Mouse (Mus musculus) spleen, adult 12 weeks (tissue): ENCODE measurements around the gene Vmn2r88.
"Not testable (repeated sequence)": the region's sequence is repeated elsewhere in the genome, so short reads cannot be mapped to it uniquely, and the experiment has no call there.

Experiments
- DNase-seq: peaks from one replicate; pipeline ENCODE4 v3.0.0; 2022; ENCODE audit warnings: low spot score

Gene Vmn2r88

DNA sequence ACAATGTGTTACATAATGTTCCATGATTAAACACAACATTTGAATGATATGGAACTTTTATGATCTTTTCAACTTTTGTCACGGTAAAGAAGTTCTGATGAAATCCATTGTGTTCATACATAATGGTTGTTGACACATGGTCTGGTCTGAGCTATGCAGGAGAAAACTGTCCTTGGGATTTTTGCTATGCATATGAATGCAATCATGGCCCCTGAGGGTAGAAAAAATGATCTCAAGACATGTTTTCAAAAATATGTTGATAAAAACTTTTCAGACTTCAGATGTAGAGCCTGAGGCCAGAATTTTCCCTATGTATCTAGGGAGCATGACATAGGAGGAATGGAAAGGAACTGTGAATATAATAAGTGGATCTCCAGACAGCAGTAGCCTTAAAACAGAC is at the start of gene Vmn2r88:
Gene Vmn2r88, plus strand, starts transcription at position 301 of the 400 bp plus-strand sequence.
- DNase-seq, result no peak

DNA sequence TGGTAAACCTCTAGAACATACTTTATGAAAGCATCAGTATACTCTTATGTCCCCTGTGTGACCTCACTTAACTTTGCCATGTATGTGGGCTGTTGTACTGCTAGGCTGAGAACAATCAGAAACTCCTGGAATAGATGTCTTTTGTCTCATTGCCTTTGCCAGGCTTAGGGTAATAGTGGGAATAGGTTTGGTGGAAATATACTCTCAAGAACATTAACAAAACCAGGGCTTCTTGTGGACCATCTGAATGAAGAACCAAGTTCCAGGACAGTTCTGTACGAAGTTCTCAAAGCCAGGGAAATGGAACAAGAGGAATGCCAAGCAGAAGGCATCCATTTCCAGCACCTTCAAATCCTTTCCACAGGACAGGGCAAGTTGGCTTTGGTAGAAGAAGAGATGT is 49.2 kb upstream of the Vmn2r88 start, which contains the start of gene Gm7247:
Gene Gm7247, plus strand, starts transcription at position 301 of the 400 bp plus-strand sequence.
- DNase-seq, result no peak

DNA sequence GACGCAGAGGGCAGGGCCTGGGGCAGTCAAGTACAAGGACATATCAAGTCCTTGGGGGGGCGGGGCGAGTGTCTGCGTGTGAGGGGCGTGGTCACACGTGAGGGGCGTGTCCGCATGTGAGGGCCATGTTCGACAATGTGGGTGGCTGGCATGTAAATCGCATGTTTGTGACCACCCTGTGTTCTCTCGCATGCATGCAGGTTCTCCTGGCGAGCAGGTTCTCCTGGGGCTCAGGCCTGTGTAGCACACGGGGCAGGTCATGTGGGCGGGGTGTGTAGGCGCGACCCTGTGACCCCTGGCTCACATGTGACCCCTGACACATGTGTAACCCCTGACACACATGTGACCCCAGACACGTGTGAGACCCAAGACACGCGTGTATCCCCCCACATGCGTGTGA is 27.8 kb upstream of the Vmn2r88 start:
- DNase-seq, result no peak

DNA sequence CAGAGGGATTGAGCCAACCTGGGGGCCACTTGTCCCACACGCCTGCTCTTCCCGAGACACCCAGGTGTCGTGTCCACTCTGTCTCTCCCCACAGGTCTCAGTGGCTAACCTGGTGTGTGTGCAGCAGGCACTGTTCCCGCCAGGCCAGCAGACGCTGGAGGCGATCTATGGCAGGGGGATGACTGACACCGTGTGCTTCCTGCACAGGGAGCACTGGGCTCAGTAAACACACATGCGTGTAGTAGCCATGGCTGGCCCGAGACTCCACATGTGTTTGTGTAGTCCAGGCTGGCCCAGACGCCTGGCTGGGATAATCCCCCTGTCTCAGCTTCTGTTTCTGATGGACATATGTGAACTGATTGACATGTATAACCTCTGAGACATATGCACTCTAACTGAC is 26.3 kb upstream of the Vmn2r88 start:
- no peak for DNase-seq

DNA sequence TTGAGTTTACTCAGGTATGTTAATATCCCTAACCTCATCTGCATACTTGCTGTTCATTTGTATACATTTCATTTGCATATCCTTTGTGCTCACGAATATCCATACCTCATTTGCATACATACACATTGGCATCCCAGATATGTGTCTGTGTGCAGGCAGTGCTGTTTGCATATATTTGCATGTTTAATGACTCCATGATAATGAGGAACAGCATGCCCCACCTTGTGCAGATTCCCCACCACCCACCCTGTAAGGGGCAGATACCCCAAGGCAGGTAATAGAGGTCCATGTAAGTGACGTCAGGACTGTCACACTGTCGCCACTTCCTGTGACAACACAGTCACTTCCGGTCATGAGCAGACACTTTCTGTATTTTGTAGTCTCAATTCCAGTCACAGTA is 24.9 kb upstream of the Vmn2r88 start:
- DNase-seq, result no peak

DNA sequence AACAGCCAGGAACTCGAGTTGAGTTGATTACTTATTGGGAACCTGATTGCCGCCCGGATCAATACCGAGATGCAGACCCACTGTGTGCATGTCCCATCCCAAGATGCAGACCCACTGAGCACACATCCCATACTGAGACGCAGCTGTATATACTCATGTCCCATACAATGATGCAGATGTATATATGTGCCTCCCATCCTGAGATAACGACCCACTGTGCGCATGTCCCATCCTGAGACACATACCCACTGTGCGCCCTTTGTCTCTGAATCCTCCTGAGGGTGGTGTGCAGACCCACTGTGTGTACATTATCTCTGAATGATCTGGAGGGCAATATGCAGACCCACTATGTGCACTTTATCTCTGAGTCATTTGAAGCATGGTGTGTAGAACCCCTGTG is 22.9 kb upstream of the Vmn2r88 start:
- no peak for DNase-seq

DNA sequence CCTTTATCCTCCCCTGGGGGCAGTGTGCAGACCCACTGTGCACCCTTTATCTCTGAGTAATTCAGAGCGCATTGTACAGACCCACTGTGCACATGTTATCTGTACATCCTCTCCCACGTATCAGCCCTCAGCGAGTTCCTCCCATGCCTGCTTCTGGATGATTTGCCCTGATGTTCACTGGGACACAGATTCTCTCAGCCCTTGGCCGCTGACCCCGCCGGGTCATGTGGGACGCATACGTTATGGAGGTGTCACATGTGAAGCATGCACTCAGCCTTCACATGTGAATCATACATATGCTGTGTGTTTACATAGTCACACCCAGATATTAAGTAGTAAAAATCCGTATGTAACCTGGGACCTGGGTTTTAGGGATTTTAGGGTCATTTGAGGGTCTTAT is 22.4 kb upstream of the Vmn2r88 start:
- DNase-seq, result no peak

DNA sequence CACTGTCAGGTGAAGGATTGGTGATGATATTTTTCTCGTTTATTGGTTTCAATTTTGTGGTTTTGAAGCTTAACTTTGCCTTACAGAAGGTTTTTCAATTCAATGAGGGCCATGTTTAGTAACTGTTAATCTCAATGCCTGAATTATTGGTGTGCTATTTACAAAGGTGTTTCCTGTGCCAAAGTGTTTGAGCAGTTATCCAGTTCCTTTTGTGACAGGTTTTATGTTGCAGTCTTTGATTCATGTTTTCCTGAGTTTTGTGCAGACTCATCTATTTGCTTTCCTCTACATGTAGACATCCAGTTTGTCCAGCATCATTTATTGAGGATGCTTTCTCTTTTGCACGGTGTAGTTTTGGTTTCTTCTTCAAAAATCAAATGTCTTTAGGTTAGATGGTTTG is 13.3 kb downstream of the Vmn2r88 start:
- no peak for DNase-seq

DNA sequence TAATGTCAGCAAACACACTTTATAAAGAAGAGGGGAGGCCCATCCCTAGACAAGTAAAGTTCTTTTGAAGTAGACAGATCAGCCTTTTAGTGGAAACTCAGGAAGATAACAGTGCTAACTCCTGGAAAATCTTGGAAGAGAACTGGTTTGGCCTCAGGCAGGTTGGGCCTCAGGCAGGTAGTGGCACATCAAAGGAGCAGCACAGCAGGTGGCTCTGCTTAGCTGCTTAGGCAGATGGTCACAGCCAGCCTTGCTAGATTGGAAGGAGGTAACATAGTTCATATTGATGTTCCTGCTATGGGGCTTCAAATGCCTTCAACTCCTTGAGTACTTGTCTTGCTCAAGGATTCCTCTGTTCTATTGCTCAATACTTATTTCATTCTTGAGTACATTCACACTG is 19.5 kb downstream of the Vmn2r88 start:
- DNase-seq, result not testable (repeated sequence)

DNA sequence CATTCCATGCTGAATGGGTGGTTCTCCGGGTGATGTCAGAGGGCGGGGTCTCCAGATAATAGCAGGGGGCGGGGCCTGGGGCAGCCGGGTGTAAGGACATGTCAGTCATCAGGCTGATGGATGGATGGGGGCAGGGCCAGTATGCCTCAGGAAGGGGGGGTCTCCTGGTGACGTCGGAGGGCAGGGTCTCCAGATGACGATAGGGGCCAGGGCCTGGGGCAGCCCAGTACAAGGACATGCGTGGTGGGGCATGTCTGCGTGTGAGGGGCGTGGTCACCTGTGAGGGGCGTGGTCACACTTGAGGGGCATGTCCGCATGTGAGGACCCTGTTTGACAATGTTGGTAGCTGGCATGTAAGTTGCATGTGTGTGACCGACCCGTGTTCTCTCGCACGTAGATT is 23.9 kb downstream of the Vmn2r88 start:
- DNase-seq, result no peak

DNA sequence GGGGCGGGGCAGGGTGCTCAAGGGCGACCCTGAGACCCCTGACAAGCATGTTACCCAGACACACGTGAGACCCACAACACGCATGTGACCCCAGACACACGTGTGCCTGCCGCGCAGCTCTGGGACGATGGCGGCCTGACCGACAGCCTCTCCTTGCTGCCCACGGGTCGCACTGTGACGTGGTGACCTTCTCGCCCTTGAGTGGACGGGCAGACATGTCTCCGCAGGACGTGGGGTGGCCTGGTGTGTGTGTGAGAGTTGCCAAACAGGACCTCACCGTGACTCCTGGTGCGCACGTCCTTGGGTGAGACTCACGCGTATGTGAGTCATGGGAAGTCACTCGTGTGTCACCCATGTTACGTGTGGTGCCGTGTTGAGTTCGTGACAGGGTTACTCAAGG is 24.4 kb downstream of the Vmn2r88 start:
- no peak for DNase-seq

DNA sequence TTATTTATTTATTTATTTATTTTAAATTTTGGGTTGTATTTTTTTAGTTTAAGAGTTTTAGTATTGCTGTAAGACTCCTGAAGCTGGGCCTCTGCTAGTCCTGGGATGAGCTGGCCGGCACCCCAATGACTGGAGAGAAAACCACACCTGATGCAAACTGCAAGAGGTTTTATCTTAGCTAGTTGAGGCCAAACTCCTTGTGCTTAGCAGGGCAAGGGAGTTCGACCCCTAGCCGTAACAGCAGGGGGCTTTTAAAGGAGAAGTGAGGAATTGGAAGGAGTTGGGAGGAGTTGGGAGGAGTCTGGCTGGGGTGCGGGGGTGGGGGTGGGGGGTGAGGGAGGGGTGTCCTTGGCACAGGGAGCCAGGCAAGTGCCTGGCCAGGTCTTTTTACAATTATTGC is 28.3 kb downstream of the Vmn2r88 start:
- no peak for DNase-seq

DNA sequence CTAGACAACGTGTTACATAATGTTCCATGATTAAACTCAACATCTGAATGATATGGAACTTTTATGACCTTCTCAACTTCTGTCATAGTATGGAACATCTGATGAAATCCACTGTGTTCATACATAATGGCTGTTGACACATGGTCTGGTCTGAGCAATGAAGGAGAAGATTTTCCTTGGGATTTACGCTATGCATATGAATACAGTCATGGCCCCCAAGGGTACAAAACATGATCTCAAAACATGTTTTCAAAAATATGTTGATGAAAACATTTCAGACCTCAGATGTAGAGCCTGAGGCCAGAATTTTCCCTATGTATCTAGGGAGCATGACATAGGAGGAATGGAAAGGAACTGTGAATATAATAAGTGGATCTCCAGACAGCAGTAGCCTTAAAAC is 40.9 kb downstream of the Vmn2r88 start, which contains the start of gene Vmn2r89:
Gene Vmn2r89, plus strand, starts transcription at position 301 of the 400 bp plus-strand sequence.
- DNase-seq, result not testable (repeated sequence)
